Mouse (Mus musculus): Measurements from ENCODE around the gene Tia1.
A peak's percentile ranks its signal among the peaks of the same experiment; 100 is the strongest.

Tia1 gene

GRCm38 (mm10) chr6:86385362-86386104 is 18.5 kb upstream of the Tia1 start:
- DNase-seq (ENCODE audit: low spot score): no peak

GRCm38 (mm10) chr6:86387313-86387712 is 16.7 kb upstream of the Tia1 start:
- DNase-seq (ENCODE audit: low spot score): no peak

GRCm38 (mm10) chr6:86388461-86388860 is 15.6 kb upstream of the Tia1 start:
- no peak for DNase-seq (ENCODE audit: low spot score)

DNA sequence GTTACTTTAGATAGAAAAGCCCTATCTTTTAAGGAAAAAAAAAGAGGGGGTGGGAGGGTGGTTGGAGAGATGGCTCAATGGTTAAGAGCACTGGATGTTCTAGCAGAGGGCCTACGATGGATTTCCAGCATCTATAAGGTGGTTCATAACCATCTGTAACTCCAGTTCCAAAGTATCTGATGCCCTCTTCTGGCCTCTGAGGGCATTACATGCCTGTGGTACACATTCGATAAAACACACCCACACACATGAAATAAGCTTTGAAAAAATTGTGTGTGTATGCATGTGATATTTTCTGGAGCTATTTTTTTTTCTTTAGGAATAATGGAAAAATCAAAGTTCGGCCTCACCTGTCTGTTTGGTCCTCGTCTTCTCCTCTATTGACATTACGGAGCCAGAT is 12.7 kb upstream of the Tia1 start:
- DNase-seq (ENCODE audit: low spot score): no peak

DNA sequence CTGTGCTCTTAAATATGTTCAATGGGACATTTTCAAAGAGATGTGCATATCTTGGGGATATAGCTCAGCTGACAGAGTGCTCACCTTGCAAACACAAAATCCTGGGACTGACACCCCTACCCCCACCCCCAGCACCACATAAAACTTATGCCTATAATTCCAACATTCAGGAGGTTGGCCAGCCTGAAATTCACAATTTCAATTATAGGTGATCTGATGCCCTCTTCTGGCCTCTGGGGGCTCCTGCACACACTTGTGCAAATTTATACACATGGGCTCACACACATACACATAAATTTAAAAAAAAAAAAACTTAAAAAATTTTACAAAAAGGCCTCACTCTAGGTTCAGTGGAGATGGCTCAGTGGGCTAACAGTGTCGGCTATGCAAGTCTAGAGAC is 10.8 kb upstream of the Tia1 start:
- DNase-seq (ENCODE audit: low spot score): no peak

GRCm38 (mm10) chr6:86394078-86394720 is 9.8 kb upstream of the Tia1 start:
- DNase-seq (ENCODE audit: low spot score): no peak

DNA sequence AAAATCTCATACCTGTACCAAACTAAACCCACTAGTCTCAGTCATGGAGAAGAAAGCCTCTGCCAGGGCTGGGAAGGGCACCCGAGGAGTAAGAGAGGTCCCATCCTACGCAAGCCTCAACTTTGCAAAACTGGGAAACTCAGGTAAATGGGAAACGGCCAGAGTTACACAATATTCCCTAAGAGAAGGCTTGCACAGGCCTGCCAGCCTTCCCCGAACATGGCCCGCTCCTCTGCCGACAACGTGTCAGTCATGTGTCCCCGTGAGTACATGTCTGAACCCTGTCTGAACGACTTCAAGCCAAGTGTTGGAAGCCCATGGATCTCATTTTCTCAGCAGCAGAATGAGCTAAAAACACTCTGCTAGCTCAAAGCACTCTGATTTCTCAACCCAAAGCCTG is 9.0 kb upstream of the Tia1 start:
- DNase-seq (ENCODE audit: low spot score): no peak

- no peak for DNase-seq (ENCODE audit: low spot score)
These were observed 8.1 kb upstream of the Tia1 start for GRCm38 (mm10) chr6:86395969-86396368.

GRCm38 (mm10) chr6:86396581-86397256 is 7.3 kb upstream of the Tia1 start, which contains the start of gene Pcyox1:
Gene Pcyox1, minus strand, starts transcription at chr6:86397154.
- peak; percentile 88 for DNase-seq (ENCODE audit: low spot score)

- DNase-seq (ENCODE audit: low spot score): no peak
These were observed 6.6 kb upstream of the Tia1 start for GRCm38 (mm10) chr6:86397257-86397980.

GRCm38 (mm10) chr6:86398986-86399385 is 5.0 kb upstream of the Tia1 start:
- no peak for DNase-seq (ENCODE audit: low spot score)

GRCm38 (mm10) chr6:86399995-86400394 is 4.0 kb upstream of the Tia1 start:
- DNase-seq (ENCODE audit: low spot score): no peak

GRCm38 (mm10) chr6:86400972-86401371 is 3.0 kb upstream of the Tia1 start:
- peak; percentile 36 for DNase-seq (ENCODE audit: low spot score)

DNA sequence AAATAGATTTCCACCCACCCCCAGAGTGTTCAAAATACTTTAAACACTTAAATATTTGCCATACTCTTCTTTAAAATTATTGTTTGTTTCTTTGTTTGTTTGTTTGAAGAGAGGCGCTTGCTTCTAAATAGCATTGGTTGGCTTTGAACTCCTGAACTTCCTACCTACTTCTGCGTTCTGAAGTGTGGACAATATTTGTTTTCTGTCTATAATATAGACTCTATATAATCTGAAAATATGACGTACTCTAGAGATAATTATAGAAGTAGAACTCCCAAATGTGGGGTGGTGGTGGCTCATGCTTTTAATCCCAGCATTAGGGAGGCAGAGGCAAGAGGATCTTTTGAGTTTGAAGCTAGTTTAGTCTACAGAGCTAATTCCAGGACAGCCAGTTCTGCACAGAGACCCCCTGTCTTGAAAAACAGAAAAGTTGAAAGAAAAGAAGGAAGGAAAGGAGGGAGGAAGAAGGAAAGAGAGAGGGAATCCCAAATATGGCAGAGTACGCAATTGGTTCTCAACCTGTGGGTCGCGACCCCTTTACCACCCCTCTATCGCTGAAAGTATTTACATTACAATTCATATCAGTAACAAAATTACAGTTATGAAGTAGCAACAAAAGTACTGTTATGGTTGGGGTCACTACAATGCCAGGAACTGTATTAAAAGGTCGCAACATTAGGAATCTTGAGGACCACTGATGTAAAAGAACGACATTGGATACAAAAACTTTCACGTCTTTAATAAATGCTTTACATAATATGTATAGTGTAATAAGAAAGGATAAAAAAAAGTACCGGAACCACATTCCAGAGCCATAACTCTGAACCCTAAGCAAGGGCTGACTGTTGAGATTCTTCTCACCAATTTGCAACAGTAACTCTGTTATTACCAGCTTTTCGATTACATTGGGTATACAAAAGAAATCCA is 1.1 kb upstream of the Tia1 start:
- no peak for DNase-seq (ENCODE audit: low spot score)

DNA sequence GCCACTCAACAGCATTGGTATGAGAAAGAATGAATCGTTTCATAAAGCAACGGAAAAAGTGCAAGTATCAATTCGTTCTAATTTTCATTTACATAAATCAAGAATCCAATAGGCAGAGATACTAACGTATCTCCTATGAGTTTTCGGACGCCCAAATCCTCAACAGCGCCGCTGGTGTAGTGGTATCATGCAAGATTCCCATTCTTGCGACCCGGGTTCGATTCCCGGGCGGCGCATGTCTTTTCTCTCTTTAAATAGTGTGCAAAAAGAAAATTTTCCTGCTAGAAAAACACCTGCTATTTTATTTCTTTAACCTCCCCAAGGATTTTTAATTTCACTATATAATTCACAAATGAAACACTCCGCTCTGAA is 305 bp upstream of the Tia1 start:
- peak; percentile 85 for DNase-seq (ENCODE audit: low spot score)

DNA sequence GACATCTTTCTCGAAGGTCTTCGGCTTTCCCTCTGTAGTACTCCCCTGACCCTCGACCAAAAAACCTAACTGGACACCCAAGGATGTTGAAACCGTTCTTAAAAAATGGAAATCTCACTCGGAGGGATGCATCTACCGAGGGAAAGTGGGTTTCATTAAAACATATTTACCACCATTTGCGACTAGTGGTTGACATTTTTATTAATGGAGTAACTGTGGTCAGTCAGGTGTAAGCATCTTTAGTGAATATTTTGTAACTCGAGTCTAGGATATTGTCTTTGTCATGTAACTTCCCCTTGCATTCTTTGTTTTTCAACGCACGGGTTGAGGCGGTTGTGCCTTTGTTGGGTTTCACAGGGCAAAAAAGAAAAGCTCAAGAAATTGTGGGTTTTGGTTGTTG is 977 bp downstream of the Tia1 start:
- DNase-seq (ENCODE audit: low spot score): no peak

- no peak for DNase-seq (ENCODE audit: low spot score)
These were observed 2.3 kb downstream of the Tia1 start for GRCm38 (mm10) chr6:86406306-86406705.

- no peak for DNase-seq (ENCODE audit: low spot score)
These were observed 14.7 kb downstream of the Tia1 start for GRCm38 (mm10) chr6:86418711-86419110.

GRCm38 (mm10) chr6:86419239-86419638 is 15.2 kb downstream of the Tia1 start:
- DNase-seq (ENCODE audit: low spot score): no peak

DNA sequence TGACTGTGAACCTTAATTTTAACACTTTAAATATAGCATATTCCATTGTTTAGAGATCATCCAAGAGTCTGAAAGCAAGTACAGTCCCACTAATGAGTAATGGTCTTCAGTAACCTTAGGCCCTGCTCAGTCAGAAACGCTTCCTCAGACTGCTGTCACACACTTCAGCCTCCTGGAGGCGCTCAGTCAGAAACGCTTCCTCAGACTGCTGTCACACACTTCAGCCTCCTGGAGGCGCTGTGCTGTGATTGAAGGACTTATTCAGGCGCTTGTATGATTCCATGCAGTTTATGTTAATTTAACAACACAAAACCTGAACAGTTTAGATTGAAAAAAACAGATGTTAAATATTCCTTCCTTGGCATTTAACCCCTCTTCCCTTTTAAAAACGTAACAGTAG is 16.5 kb downstream of the Tia1 start:
- DNase-seq (ENCODE audit: low spot score): no peak

DNA sequence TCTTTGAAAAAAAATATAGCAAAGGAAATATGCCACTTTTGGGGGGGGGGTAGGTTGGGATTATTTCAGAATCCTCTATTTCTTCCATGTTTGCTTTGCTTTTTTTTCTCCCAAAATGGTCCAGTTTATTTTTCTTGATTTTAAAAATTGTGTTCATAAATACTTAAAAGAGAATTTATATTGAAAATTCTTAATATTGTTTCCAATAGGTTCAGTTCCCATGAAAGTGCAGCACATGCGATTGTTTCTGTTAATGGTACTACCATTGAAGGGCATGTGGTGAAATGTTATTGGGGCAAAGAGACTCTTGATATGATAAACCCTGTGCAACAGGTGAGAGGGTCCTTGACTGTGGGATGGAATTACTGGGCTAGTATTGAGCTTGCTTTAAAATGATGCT is 22.3 kb downstream of the Tia1 start, which contains the start of gene Gm44790:
TSS of gene Gm44790 (plus strand) at position 301 of the 400 bp plus-strand sequence.
- no peak for DNase-seq (ENCODE audit: low spot score)
